Mouse (Mus musculus): Measurements from ENCODE around the gene Chst7. TPM values are rescaled to one million over a fixed set of nuclear protein-coding genes. Genes with fewer than 3 reads are reported as not detected.

Chst7 gene
- 1.9 and 2.6 TPM in 2 replicates for polyA plus RNA-seq (2016; fragmentation: Nextera tagmentation; extraction: Ambion mirVana)

- 32% methylated on average over 38 of the region's 40 CpGs for WGBS
- H3K9ac ChIP-seq, result no peak within 1 kb of the TSS
- H3K27ac ChIP-seq, result no peak within 1 kb of the TSS
- peak; percentile 91 for ATAC-seq (ENCODE audit: insufficient number of reproducible peaks, insufficient read depth, low FRiP score, low TSS enrichment)
- H3K9me3 ChIP-seq, result no peaks in the 10 kb centered on the region
- no peaks in the 10 kb centered on the region for H3K36me3 ChIP-seq
- no peaks in the 10 kb centered on the region for H3K4me1 ChIP-seq
- peak within 1 kb of the TSS; percentile 41 for H3K4me3 ChIP-seq
- H3K4me2 ChIP-seq (replicated peaks), result peak within 1 kb of the TSS; percentile 71
- peaks cover 12% of the 10 kb centered on the region; the same call in 1 of the 2 replicates for H3K27me3 ChIP-seq
Measured at GRCm38 (mm10) chrX:20059381-20059971, at the start of gene Chst7. Gene Chst7, plus strand, starts transcription at chrX:20059560.

GRCm38 (mm10) chrX:20012211-20012610, 47.1 kb upstream of the Chst7 start:
- Histone ChIP-seq H3K36me3 (no peaks in the 10 kb centered on the region), H3K4me1 (no peaks in the 10 kb centered on the region), H3K9ac (no peak overlapping the region), H3K4me2 (replicated peaks) (no peak overlapping the region), H3K27ac (no peak overlapping the region), H3K9me3 (no peaks in the 10 kb centered on the region), H3K27me3 (no peaks in the 10 kb centered on the region), H3K4me3 (no peak overlapping the region)
- ATAC-seq (ENCODE audit: insufficient number of reproducible peaks, insufficient read depth, low FRiP score, low TSS enrichment), result no peak
- WGBS, result 89% methylated on average over 2 of the region's 2 CpGs

- 39% methylated on average over 2 of the region's 2 CpGs for WGBS
Measured at GRCm38 (mm10) chrX:20020942-20021341, 38.4 kb upstream of the Chst7 start.

GRCm38 (mm10) chrX:20060096-20060768, 872 bp downstream of the Chst7 start:
- no peaks in the 10 kb centered on the region for H3K4me1 ChIP-seq
- no peak overlapping the region for H3K9ac ChIP-seq
- ATAC-seq (ENCODE audit: insufficient number of reproducible peaks, insufficient read depth, low FRiP score, low TSS enrichment), result peak; percentile 9; the same call in 1 of the 2 replicates
- WGBS, result 26% methylated on average over 64 of the region's 65 CpGs
- H3K27ac ChIP-seq, result no peak overlapping the region
- H3K27me3 ChIP-seq, result peaks cover 12% of the 10 kb centered on the region; the same call in 1 of the 2 replicates
- H3K4me3 ChIP-seq, result peak overlapping the region; percentile 41
- H3K9me3 ChIP-seq, result no peaks in the 10 kb centered on the region
- H3K4me2 ChIP-seq (replicated peaks), result peak overlapping the region; percentile 71
- H3K36me3 ChIP-seq, result no peaks in the 10 kb centered on the region

More at GRCm38 (mm10) chrX:20020942-20021341, 38.4 kb upstream of the Chst7 start:
- no peak overlapping the region for H3K9ac ChIP-seq
- no peak overlapping the region for H3K4me2 ChIP-seq (replicated peaks)
- H3K27me3 ChIP-seq, result no peaks in the 10 kb centered on the region
- no peak for ATAC-seq (ENCODE audit: insufficient number of reproducible peaks, insufficient read depth, low FRiP score, low TSS enrichment)
- H3K36me3 ChIP-seq, result no peaks in the 10 kb centered on the region
- H3K4me3 ChIP-seq, result no peak overlapping the region
- H3K4me1 ChIP-seq, result no peaks in the 10 kb centered on the region
- H3K27ac ChIP-seq, result no peak overlapping the region
- H3K9me3 ChIP-seq, result no peaks in the 10 kb centered on the region

- no peak overlapping the region for H3K27ac ChIP-seq
- peak overlapping the region; percentile 41 for H3K4me3 ChIP-seq
- 28% methylated on average over 47 of the region's 47 CpGs for WGBS
- no peaks in the 10 kb centered on the region for H3K9me3 ChIP-seq
- no peak overlapping the region for H3K9ac ChIP-seq
- no peak for ATAC-seq (ENCODE audit: insufficient number of reproducible peaks, insufficient read depth, low FRiP score, low TSS enrichment)
- peaks cover 12% of the 10 kb centered on the region; the same call in 1 of the 2 replicates for H3K27me3 ChIP-seq
- H3K4me1 ChIP-seq, result no peaks in the 10 kb centered on the region
- H3K4me2 ChIP-seq (replicated peaks), result peak overlapping the region; percentile 71
- H3K36me3 ChIP-seq, result no peaks in the 10 kb centered on the region
Measured at GRCm38 (mm10) chrX:20060769-20061315, 1.5 kb downstream of the Chst7 start.

- Histone ChIP-seq H3K27ac (no peak overlapping the region), H3K27me3 (peaks cover 12% of the 10 kb centered on the region; the same call in 1 of the 2 replicates), H3K4me1 (no peaks in the 10 kb centered on the region), H3K36me3 (no peaks in the 10 kb centered on the region), H3K9me3 (no peaks in the 10 kb centered on the region), H3K4me3 (no peak overlapping the region), H3K4me2 (replicated peaks) (no peak overlapping the region), H3K9ac (no peak overlapping the region)
- WGBS, result 55% methylated on average over 3 of the region's 3 CpGs
- ATAC-seq (ENCODE audit: insufficient number of reproducible peaks, insufficient read depth, low FRiP score, low TSS enrichment), result no peak
Measured at GRCm38 (mm10) chrX:20061764-20062480, 2.6 kb downstream of the Chst7 start.

GRCm38 (mm10) chrX:20066636-20067035, 7.3 kb downstream of the Chst7 start:
- ATAC-seq (ENCODE audit: insufficient number of reproducible peaks, insufficient read depth, low FRiP score, low TSS enrichment), result no peak
- H3K9me3 ChIP-seq, result no peaks in the 10 kb centered on the region
- H3K27ac ChIP-seq, result no peak overlapping the region
- no peaks in the 10 kb centered on the region for H3K4me1 ChIP-seq
- no peak overlapping the region for H3K9ac ChIP-seq
- H3K36me3 ChIP-seq, result no peaks in the 10 kb centered on the region
- H3K4me3 ChIP-seq, result no peak overlapping the region
- H3K27me3 ChIP-seq, result no peaks in the 10 kb centered on the region
- no peak overlapping the region for H3K4me2 ChIP-seq (replicated peaks)

- Histone ChIP-seq H3K27ac (no peak overlapping the region), H3K9ac (no peak overlapping the region), H3K9me3 (no peaks in the 10 kb centered on the region), H3K4me3 (no peak overlapping the region), H3K4me1 (no peaks in the 10 kb centered on the region), H3K4me2 (replicated peaks) (no peak overlapping the region), H3K27me3 (no peaks in the 10 kb centered on the region), H3K36me3 (no peaks in the 10 kb centered on the region)
- WGBS, result 49% methylated on average over 4 of the region's 4 CpGs
- ATAC-seq (ENCODE audit: insufficient number of reproducible peaks, insufficient read depth, low FRiP score, low TSS enrichment), result no peak
Measured at GRCm38 (mm10) chrX:20070196-20070595, 10.8 kb downstream of the Chst7 start.

GRCm38 (mm10) chrX:20117717-20118116, 58.4 kb downstream of the Chst7 start:
- ATAC-seq (ENCODE audit: insufficient number of reproducible peaks, insufficient read depth, low FRiP score, low TSS enrichment), result no peak

GRCm38 (mm10) chrX:20125481-20125880, 66.1 kb downstream of the Chst7 start:
- Histone ChIP-seq H3K27me3 (no peaks in the 10 kb centered on the region), H3K36me3 (no peaks in the 10 kb centered on the region), H3K4me1 (no peaks in the 10 kb centered on the region), H3K4me3 (no peak overlapping the region), H3K27ac (no peak overlapping the region), H3K9me3 (no peaks in the 10 kb centered on the region), H3K4me2 (replicated peaks) (no peak overlapping the region), H3K9ac (no peak overlapping the region)
- WGBS, result 62% methylated on average over 2 of the region's 2 CpGs
- no peak for ATAC-seq (ENCODE audit: insufficient number of reproducible peaks, insufficient read depth, low FRiP score, low TSS enrichment)

More at GRCm38 (mm10) chrX:20117717-20118116, 58.4 kb downstream of the Chst7 start:
- no peaks in the 10 kb centered on the region for H3K27me3 ChIP-seq
- no peak overlapping the region for H3K9ac ChIP-seq
- no peak overlapping the region for H3K27ac ChIP-seq
- no peaks in the 10 kb centered on the region for H3K4me1 ChIP-seq
- H3K4me3 ChIP-seq, result no peak overlapping the region
- no peak overlapping the region for H3K4me2 ChIP-seq (replicated peaks)
- no peaks in the 10 kb centered on the region for H3K36me3 ChIP-seq
- no peaks in the 10 kb centered on the region for H3K9me3 ChIP-seq
- WGBS, result 65% methylated on average over 2 of the region's 2 CpGs

- Histone ChIP-seq H3K9me3 (no peaks in the 10 kb centered on the region), H3K27ac (no peak overlapping the region), H3K4me1 (no peaks in the 10 kb centered on the region), H3K36me3 (no peaks in the 10 kb centered on the region), H3K4me3 (no peak overlapping the region), H3K4me2 (replicated peaks) (no peak overlapping the region), H3K9ac (no peak overlapping the region), H3K27me3 (no peaks in the 10 kb centered on the region)
- ATAC-seq (ENCODE audit: insufficient number of reproducible peaks, insufficient read depth, low FRiP score, low TSS enrichment), result no peak
Measured at GRCm38 (mm10) chrX:20128951-20129350, 69.6 kb downstream of the Chst7 start.

Data from embryonic facial prominence, embryonic 12.5 days (tissue).